In the genomic region with DNA sequence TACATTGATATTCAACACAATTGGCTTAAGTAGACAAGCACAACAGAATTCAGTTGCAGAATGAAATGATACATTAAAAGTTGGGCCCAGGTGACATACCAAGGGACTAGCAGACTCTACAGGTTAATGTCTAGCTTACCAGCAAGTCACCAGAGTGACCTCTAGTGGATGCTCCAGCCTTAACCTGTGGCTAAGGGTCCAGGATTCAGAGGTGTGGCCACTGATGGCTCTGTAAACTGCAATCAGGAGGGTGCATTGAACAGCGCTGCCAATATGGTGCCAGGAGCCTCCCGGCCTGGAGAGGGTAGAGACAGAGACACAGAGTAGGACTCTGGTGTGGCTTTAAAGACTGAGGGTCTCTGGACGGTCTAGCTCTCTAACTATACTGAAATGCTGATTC, we compare ENCODE assay signal across 9 mouse cellular contexts. TPM values are rescaled to one million over a fixed set of nuclear protein-coding genes. Genes with fewer than 3 reads are reported as not detected.
DNase-seq lines count a peak whose midpoint lies in the region; ATAC-seq and TF ChIP-seq lines count a peak whose summit lies in the region.
"Had no signal": no experiment of that assay in that cellular context is flagged by ENCODE, and none has a peak within 500 bp of the region (broad histone marks: within the 10 kb centered on the region; RNA-seq: fewer than 3 reads in every experiment).

No protein-coding gene starts in this region.

- no peak for DNase-seq in heart, adult 2 months
- DNase-seq in heart, adult 9 months (ENCODE audit: low spot score in 2 of 2): no peak
- DNase-seq in embryo, embryonic 9.5 days (ENCODE audit: extremely low spot score): peak; percentile 25
- DNase-seq in lung, embryonic 14.5 days: peak; percentile 55
- no peak for DNase-seq in gastrocnemius, postnatal 25 days
- DNase-seq in heart, adult 8-10 months (ENCODE audit: low spot score): no peak
- DNase-seq in urinary bladder, postnatal 25 days (ENCODE audit: low spot score): no peak

- peak; percentile 22; the same call in 1 of the 2 replicates for ATAC-seq in lung, embryonic 14.5 days (ENCODE audit: insufficient read depth)

- no peak for TF ChIP-seq EP300 in heart, adult 2 months (IDR thresholded peaks at IDR 0.05; ENCODE audit: insufficient read depth, low read depth, low read length)
- TF ChIP-seq EP300 in ES-Bruce4 (IDR thresholded peaks at IDR 0.05; ENCODE audit: insufficient read depth, low read depth, low read length): no peak

- WGBS in heart, adult 2 months: 32% methylated on average over 3 of the region's 3 CpGs
- WGBS in lung, embryonic 14.5 days: 24% methylated on average over 3 of the region's 3 CpGs

- H3K4me2 ChIP-seq in lung, embryonic 14.5 days: no peak overlapping the region

- H3K79me2 ChIP-seq in heart, adult 2 months (replicated peaks; ENCODE audit: control insufficient read depth, insufficient read depth, low read length): no peaks in the 10 kb centered on the region

- H3K9ac ChIP-seq in heart, adult 2 months (ENCODE audit: low read depth, low read length): no peak overlapping the region
- no peak overlapping the region for H3K9ac ChIP-seq in ES-Bruce4 (ENCODE audit: low read depth, poor library complexity, severe bottlenecking)
- H3K9ac ChIP-seq in lung, embryonic 14.5 days: no peak overlapping the region

- no peak overlapping the region for H3K27ac ChIP-seq in heart, adult 2 months
- no peak overlapping the region for H3K27ac ChIP-seq in ES-Bruce4 (ENCODE audit: insufficient read depth, low read length)
- H3K27ac ChIP-seq in lung, embryonic 14.5 days (ENCODE audit: low read depth): no peak overlapping the region

- peaks cover 1% of the 10 kb centered on the region; the same call in 1 of the 2 replicates for H3K4me1 ChIP-seq in heart, adult 2 months (ENCODE audit: control insufficient read depth, insufficient read depth, low read length)
- no peaks in the 10 kb centered on the region for H3K4me1 ChIP-seq in ES-Bruce4 (ENCODE audit: control insufficient read depth, insufficient read depth, low read length)
- no peaks in the 10 kb centered on the region for H3K4me1 ChIP-seq in lung, embryonic 14.5 days (ENCODE audit: insufficient read depth)

- H3K4me3 ChIP-seq in heart, adult 2 months: no peak overlapping the region
- no peak overlapping the region for H3K4me3 ChIP-seq in ES-Bruce4 (ENCODE audit: low read depth, low read length)
- H3K4me3 ChIP-seq in lung, embryonic 14.5 days (ENCODE audit: low read depth, low read length): no peak overlapping the region

- no peaks in the 10 kb centered on the region for H3K36me3 ChIP-seq in heart, adult 2 months (ENCODE audit: control insufficient read depth, insufficient read depth, low read length)
- H3K36me3 ChIP-seq in ES-Bruce4 (ENCODE audit: control insufficient read depth, insufficient read depth, low read length, poor library complexity, severe bottlenecking): no peaks in the 10 kb centered on the region
- H3K36me3 ChIP-seq in lung, embryonic 14.5 days (ENCODE audit: insufficient read depth): no peaks in the 10 kb centered on the region

- TF ChIP-seq POLR2A in heart, adult 2 months (IDR thresholded peaks at IDR 0.05; ENCODE audit: insufficient read depth, low read depth, low read length): no peak
- no peak for TF ChIP-seq POLR2A in ES-Bruce4 (IDR thresholded peaks at IDR 0.05; ENCODE audit: insufficient read depth, low read length)

- no peaks in the 10 kb centered on the region for H3K9me3 ChIP-seq in ES-Bruce4 (replicated peaks; ENCODE audit: control insufficient read depth, insufficient read depth, low read length, poor library complexity, severe bottlenecking)
- no peaks in the 10 kb centered on the region for H3K9me3 ChIP-seq in lung, embryonic 14.5 days (ENCODE audit: low read depth, low read length)

- peak; percentile 56 for TF ChIP-seq CTCF in heart, adult 2 months (IDR thresholded peaks at IDR 0.05)
- peak; percentile 53 for TF ChIP-seq CTCF in ES-Bruce4 (IDR thresholded peaks at IDR 0.05; ENCODE audit: low read depth, low read length)
- peak; percentile 62 for TF ChIP-seq CTCF in lung, embryonic 14.5 days (IDR thresholded peaks at IDR 0.05; ENCODE audit: low read depth)

- H3K27me3 ChIP-seq in heart, adult 2 months (ENCODE audit: control insufficient read depth, insufficient read depth, low read length): no peaks in the 10 kb centered on the region
- no peaks in the 10 kb centered on the region for H3K27me3 ChIP-seq in ES-Bruce4 (ENCODE audit: control insufficient read depth, insufficient read depth, low read length, poor library complexity, severe bottlenecking)
- no peaks in the 10 kb centered on the region for H3K27me3 ChIP-seq in lung, embryonic 14.5 days (ENCODE audit: insufficient read depth, low read length)

- intact Hi-C loops in heart, adult 2 months (cut with DNase I): no loop called here

RNA-seq across cellular contexts. Expression of a gene that starts 2.0 kb away (rescaled TPM):
- total RNA-seq in heart, adult 2 months (2021): not detected
- not detected in 2 replicates for polyA plus RNA-seq in heart, adult 2 months (2012; rRNA removed)
- not detected in 2 replicates for polyA plus RNA-seq in ES-Bruce4 (2011; ENCODE audit: insufficient read depth, insufficient read length, low read depth, missing spikeins)
- polyA plus RNA-seq in lung, embryonic 14.5 days (2014; fragmentation: Nextera tagmentation; extraction: Ambion mirVana): 0.18 and 0.37 TPM in 2 replicates
- total RNA-seq in gastrocnemius, postnatal 25 days (2021): not detected
- not detected for total RNA-seq in heart, adult 8-10 months (2022)
- polyA plus RNA-seq: intestine, embryonic 14.5 days had no signal

RNA-seq across cellular contexts. Expression of a gene that starts 53.1 kb away (rescaled TPM):
- under 1 TPM in 1 of 2 experiments, not detected in 1; 0.18 TPM for total RNA-seq in heart, adult 2 months (2021)
- 0.20 and 0.47 TPM in 2 replicates for polyA plus RNA-seq in heart, adult 2 months (2012; rRNA removed)
- polyA plus RNA-seq in ES-Bruce4 (2011; ENCODE audit: insufficient read depth, insufficient read length, low read depth, missing spikeins): 6.5 and 7.6 TPM in 2 replicates
- polyA plus RNA-seq in lung, embryonic 14.5 days (2014; fragmentation: Nextera tagmentation; extraction: Ambion mirVana): 0.27 and 0.36 TPM in 2 replicates
- total RNA-seq in gastrocnemius, postnatal 25 days (2021): not detected
- total RNA-seq in heart, adult 8-10 months (2022): under 1 TPM in 3 of 4 experiments, not detected in 1; 0.16 to 0.22 (median 0.17) TPM

Comparison
In these comparisons a context has a peak if more than half of its experiments do, and no peak if none do; other contexts are left out.
1. DNase-seq: peak in embryo, embryonic 9.5 days (single experiment) and lung, embryonic 14.5 days (single experiment); none in heart, adult 2 months (0 of 2), heart, adult 9 months (0 of 2), gastrocnemius, postnatal 25 days (single experiment), heart, adult 8-10 months (single experiment) and urinary bladder, postnatal 25 days (single experiment).
2. Peak in every context shown above with its lines, with median percentiles within 50 percentile points of each other: CTCF ChIP-seq.